Mouse (Mus musculus) heart, embryonic 13.5 days (tissue): ENCODE results near the gene Thg1l. TPM values are rescaled to one million over a fixed set of nuclear protein-coding genes. Genes with fewer than 3 reads are reported as not detected.

Experiments used
- ATAC-seq: fragments of 200-750 bp; cut with Nextera tagmentation; 2 replicates; pipeline ENCODE4 v1.8.0; 2017; ENCODE audit warnings: moderate TSS enrichment; ENCODE audit not compliant: insufficient number of reproducible peaks, low FRiP score, low TSS enrichment; ENCODE audit errors: extremely low read depth
- H3K27ac ChIP-seq: fragments of 300-500 bp; sonication (generic); replicated peaks from 2 replicates; pipeline ENCODE4 v1.5.1; 2015; ENCODE audit warnings: moderate library complexity, mild to moderate bottlenecking, inconsistent platforms
- H3K27me3 ChIP-seq: fragments of 300-500 bp; sonication (generic); replicated peaks from 2 replicates; pipeline ENCODE4 v1.6.1; 2015; ENCODE audit warnings: mild to moderate bottlenecking, inconsistent platforms
- H3K36me3 ChIP-seq: fragments of 300-500 bp; sonication (generic); 2 replicates; pipeline ENCODE4 v1.6.1; 2015; ENCODE audit warnings: mild to moderate bottlenecking, inconsistent platforms
- H3K4me1 ChIP-seq: fragments of 300-500 bp; sonication (generic); 2 replicates; pipeline ENCODE4 v1.6.1; 2015; ENCODE audit warnings: inconsistent platforms
- H3K4me2 ChIP-seq: fragments of 300-500 bp; sonication (generic); 2 replicates; pipeline ENCODE4 v1.6.1; 2015; ENCODE audit warnings: inconsistent platforms, mild to moderate bottlenecking, moderate library complexity
- H3K4me3 ChIP-seq: fragments of 300-500 bp; sonication (generic); 2 replicates; pipeline ENCODE4 v1.5.1; 2015; ENCODE audit warnings: moderate library complexity, mild to moderate bottlenecking, inconsistent platforms
- H3K9ac ChIP-seq: fragments of 300-500 bp; sonication (generic); 2 replicates; pipeline ENCODE4 v1.6.1; 2015; ENCODE audit warnings: inconsistent platforms, mild to moderate bottlenecking, moderate library complexity
- H3K9me3 ChIP-seq: fragments of 300-500 bp; sonication (generic); 2 replicates; pipeline ENCODE4 v1.6.1; 2016; ENCODE audit warnings: inconsistent platforms
- WGBS: fragments of 180-500 bp; shearing (Covaris S2); methylation state at CpG from one replicate; pipeline ENCODE4 v1.1.7; 2015; ENCODE audit warnings: mixed read lengths; 5-methylcytosine and 5-hydroxymethylcytosine counted together
- polyA plus RNA-seq: library from polyadenylated mRNA; unstranded; fragments of >200 nt; fragmentation: Nextera tagmentation; extraction: Ambion mirVana; gene quantifications from 2 replicates; pipeline ENCODE4 v1.2.1, GENCODE M21; 2015

The Thg1l gene
- polyA plus RNA-seq, 1 experiment from 2014 or later = 8.2 TPM

DNA sequence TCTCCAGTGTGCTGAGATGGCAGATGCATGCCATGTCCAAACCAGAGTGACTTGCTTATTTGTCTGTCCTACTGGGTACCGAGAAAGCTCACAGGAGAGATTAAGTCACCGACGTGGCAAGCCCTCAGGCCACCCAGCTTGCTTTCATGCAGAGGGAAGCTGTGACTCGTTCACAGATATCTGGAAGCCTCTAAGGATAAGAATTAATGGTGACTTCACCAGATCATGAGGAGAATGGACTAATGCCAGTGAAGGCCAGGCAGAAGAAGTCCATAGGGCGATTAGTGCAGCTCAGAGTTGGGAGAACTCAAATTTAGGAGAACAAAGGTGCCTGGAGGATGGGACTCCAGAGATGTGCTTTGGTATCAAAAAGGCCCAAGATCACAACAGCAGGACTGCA, 27.8 kb downstream of the Thg1l start:
- H3K9me3 ChIP-seq = no peaks in the 10 kb centered on the region
- ATAC-seq = no peak
- no peak overlapping the region for H3K27ac ChIP-seq
- 41% methylated on average over 5 of the region's 5 CpGs for WGBS
- H3K9ac ChIP-seq = no peak overlapping the region
- peaks cover 5% of the 10 kb centered on the region; the same call in 1 of the 2 replicates for H3K4me1 ChIP-seq
- no peak overlapping the region for H3K4me2 ChIP-seq
- no peak overlapping the region for H3K4me3 ChIP-seq
- 0 out of 2 replicates have a peak, but pooled peaks cover 3% of the 10 kb centered on the region for H3K27me3 ChIP-seq
- peaks cover 41% of the 10 kb centered on the region for H3K36me3 ChIP-seq

GRCm38 (mm10) chr11:45926640-45927082, 28.6 kb downstream of the Thg1l start:
- no peak for ATAC-seq
- 2% methylated on average over 9 of the region's 9 CpGs for WGBS

DNA sequence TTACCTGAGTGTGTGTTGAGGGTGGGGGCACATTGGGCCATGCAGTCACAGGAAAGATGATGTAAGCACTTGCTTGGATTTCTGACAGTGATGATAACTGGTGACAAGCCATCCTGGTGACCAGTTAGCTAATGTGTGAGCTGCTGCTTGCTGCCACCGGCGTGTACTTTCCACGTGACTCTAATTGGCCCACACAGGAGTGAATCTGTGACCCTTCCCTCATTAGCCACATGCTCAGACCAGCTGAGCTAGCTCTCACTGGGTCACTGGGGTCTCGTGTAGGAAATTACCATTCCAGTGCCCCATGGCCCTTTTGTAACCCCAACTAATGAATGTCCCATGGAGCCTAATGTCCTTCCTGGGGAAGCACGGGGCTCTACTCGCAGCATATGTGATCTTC, 29.9 kb downstream of the Thg1l start:
- H3K4me2 ChIP-seq = no peak overlapping the region
- no peak overlapping the region for H3K9ac ChIP-seq
- peaks cover 9% of the 10 kb centered on the region for H3K4me1 ChIP-seq
- H3K36me3 ChIP-seq = peaks cover 23% of the 10 kb centered on the region
- H3K27ac ChIP-seq = no peak overlapping the region
- H3K27me3 ChIP-seq = 0 out of 2 replicates have a peak, but pooled peaks cover 3% of the 10 kb centered on the region
- 71% methylated on average over 6 of the region's 6 CpGs for WGBS
- no peak for ATAC-seq
- H3K4me3 ChIP-seq = no peak overlapping the region
- H3K9me3 ChIP-seq = no peaks in the 10 kb centered on the region

More at GRCm38 (mm10) chr11:45926640-45927082, 28.6 kb downstream of the Thg1l start:
- peaks cover 2% of the 10 kb centered on the region; the same call in 1 of the 2 replicates for H3K4me1 ChIP-seq
- peaks cover 33% of the 10 kb centered on the region for H3K36me3 ChIP-seq
- H3K4me3 ChIP-seq = peak overlapping the region; percentile 54
- H3K9me3 ChIP-seq = no peaks in the 10 kb centered on the region
- H3K9ac ChIP-seq = peak overlapping the region; percentile 78
- peak overlapping the region; percentile 74 for H3K4me2 ChIP-seq
- H3K27ac ChIP-seq = peak overlapping the region; percentile 66; the same call in 1 of the 2 replicates
- 0 out of 2 replicates have a peak, but pooled peaks cover 3% of the 10 kb centered on the region for H3K27me3 ChIP-seq

DNA sequence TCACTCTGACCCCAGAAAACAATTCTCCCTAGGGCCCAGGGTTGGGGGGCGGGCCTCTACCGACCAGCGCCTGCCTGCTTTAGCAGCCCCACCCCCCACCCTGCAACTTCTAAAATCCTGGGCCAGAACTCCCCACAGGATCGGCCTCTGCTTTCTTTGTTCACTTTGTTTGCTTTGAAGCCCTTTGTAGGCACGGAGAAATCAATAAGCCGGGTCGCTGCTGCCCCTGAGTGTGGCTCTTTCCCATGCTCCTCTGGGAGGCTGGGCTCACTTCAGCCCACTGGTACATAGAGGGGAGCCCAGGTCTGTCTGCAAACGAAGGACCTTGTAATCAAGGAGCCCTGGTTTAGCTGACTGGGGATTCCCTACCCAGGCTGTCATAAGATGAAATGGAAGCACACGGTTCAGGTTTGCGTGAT, 33.8 kb downstream of the Thg1l start:
- H3K4me2 ChIP-seq = peak overlapping the region; percentile 52
- 0 out of 2 replicates have a peak, but pooled peaks cover 3% of the 10 kb centered on the region for H3K27me3 ChIP-seq
- no peak overlapping the region for H3K27ac ChIP-seq
- WGBS = 18% methylated on average over 10 of the region's 10 CpGs
- no peak overlapping the region for H3K4me3 ChIP-seq
- no peaks in the 10 kb centered on the region for H3K9me3 ChIP-seq
- peak overlapping the region; percentile 64 for H3K9ac ChIP-seq
- H3K4me1 ChIP-seq = peaks cover 9% of the 10 kb centered on the region
- no peak for ATAC-seq
- no peaks in the 10 kb centered on the region for H3K36me3 ChIP-seq

DNA sequence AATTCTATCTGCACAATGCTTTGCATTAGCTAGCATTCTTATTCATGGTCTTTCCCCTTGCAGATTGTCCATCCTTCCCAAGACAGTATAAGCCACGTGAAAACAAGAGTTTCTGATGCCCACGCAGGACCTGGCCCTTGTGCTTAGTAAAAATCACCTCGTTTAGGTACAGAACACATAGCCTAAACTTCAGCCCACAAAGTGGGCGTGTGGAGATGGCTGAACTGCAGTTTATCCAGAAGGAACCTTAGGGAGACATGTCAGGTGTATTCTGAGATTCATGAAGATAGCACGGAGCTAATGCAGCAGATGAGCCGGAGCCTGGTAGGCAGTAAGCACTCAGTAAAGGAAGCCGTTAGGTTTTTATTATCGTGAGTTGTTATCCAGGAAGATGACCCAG, 34.3 kb downstream of the Thg1l start:
- no peaks in the 10 kb centered on the region for H3K36me3 ChIP-seq
- 60% methylated on average over 8 of the region's 8 CpGs for WGBS
- 0 out of 2 replicates have a peak, but pooled peaks cover 3% of the 10 kb centered on the region for H3K27me3 ChIP-seq
- no peak overlapping the region for H3K27ac ChIP-seq
- H3K9me3 ChIP-seq = no peaks in the 10 kb centered on the region
- H3K4me1 ChIP-seq = peaks cover 7% of the 10 kb centered on the region
- no peak overlapping the region; the same call in 1 of the 2 replicates for H3K9ac ChIP-seq
- peak overlapping the region; percentile 52 for H3K4me2 ChIP-seq
- no peak overlapping the region for H3K4me3 ChIP-seq
- ATAC-seq = no peak

- Histone ChIP-seq H3K9ac (no peak overlapping the region), H3K4me3 (no peak overlapping the region), H3K4me1 (peaks cover 7% of the 10 kb centered on the region), H3K27ac (no peak overlapping the region), H3K9me3 (no peaks in the 10 kb centered on the region), H3K36me3 (no peaks in the 10 kb centered on the region), H3K27me3 (no peaks in the 10 kb centered on the region), H3K4me2 (no peak overlapping the region)
- ATAC-seq = no peak; the same call in 1 of the 2 replicates
- 61% methylated on average over 4 of the region's 4 CpGs for WGBS
These were observed 36.5 kb downstream of the Thg1l start for GRCm38 (mm10) chr11:45918836-45919235.

DNA sequence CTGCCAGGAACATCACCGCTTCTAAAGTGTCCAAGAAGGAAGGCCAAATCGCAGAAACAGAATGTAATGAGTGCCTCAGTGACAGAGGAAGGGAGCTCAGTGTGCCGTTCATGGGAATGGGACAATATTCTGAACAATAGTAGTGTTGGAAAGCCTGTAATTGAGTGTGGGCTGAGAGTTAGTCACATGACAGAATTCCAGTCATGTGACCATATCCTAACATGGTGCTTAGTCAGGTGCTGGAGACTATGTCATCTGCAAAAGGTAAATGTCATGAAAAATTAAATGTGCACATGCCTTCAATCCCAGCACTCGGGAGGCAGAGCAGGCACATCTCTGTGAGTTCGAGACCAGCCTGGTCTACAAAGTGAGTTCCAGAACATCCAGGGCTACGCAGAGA, 37.3 kb downstream of the Thg1l start:
- Histone ChIP-seq H3K36me3 (no peaks in the 10 kb centered on the region), H3K4me1 (peaks cover 7% of the 10 kb centered on the region), H3K27me3 (no peaks in the 10 kb centered on the region), H3K4me3 (no peak overlapping the region), H3K9me3 (no peaks in the 10 kb centered on the region), H3K27ac (no peak overlapping the region), H3K9ac (no peak overlapping the region), H3K4me2 (no peak overlapping the region)
- WGBS = 90% methylated on average over 6 of the region's 6 CpGs
- ATAC-seq = no peak

- no peak overlapping the region for H3K9ac ChIP-seq
- H3K27me3 ChIP-seq = no peaks in the 10 kb centered on the region
- no peak overlapping the region for H3K4me3 ChIP-seq
- H3K4me2 ChIP-seq = no peak overlapping the region
- no peak for ATAC-seq
- H3K27ac ChIP-seq = no peak overlapping the region
- H3K4me1 ChIP-seq = peaks cover 2% of the 10 kb centered on the region; the same call in 1 of the 2 replicates
- no peaks in the 10 kb centered on the region for H3K9me3 ChIP-seq
- 87% methylated on average over 10 of the region's 10 CpGs for WGBS
- peaks cover 14% of the 10 kb centered on the region for H3K36me3 ChIP-seq
These were observed 39.1 kb downstream of the Thg1l start for GRCm38 (mm10) chr11:45916196-45916595.

GRCm38 (mm10) chr11:45910701-45911100, 44.6 kb downstream of the Thg1l start:
- H3K4me2 ChIP-seq = no peak overlapping the region
- no peaks in the 10 kb centered on the region for H3K27me3 ChIP-seq
- no peak overlapping the region for H3K9ac ChIP-seq
- ATAC-seq = no peak
- H3K4me1 ChIP-seq = peaks cover 3% of the 10 kb centered on the region; the same call in 1 of the 2 replicates
- no peaks in the 10 kb centered on the region for H3K9me3 ChIP-seq
- no peak overlapping the region for H3K4me3 ChIP-seq
- H3K27ac ChIP-seq = no peak overlapping the region
- peaks cover 65% of the 10 kb centered on the region for H3K36me3 ChIP-seq
- 96% methylated on average over 5 of the region's 5 CpGs for WGBS

DNA sequence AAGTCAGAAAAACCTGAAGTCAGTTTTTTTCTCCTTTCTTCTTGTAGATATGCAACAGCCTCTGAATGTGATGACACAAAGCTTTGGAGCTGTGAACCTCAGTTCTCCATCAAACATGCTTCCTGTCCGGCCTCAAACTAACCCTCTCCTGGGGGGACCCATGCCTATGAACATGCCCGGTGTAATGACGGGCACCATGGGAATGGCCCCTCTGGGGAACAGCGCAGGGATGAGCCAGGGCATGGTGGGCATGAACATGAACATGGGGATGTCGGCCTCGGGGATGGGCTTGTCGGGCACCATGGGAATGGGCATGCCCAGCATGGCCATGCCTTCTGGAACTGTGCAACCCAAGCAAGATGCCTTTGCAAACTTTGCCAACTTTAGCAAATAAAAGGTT, 46.4 kb downstream of the Thg1l start:
- Histone ChIP-seq H3K36me3 (peaks cover 71% of the 10 kb centered on the region), H3K4me1 (peaks cover 3% of the 10 kb centered on the region; the same call in 1 of the 2 replicates), H3K4me3 (no peak overlapping the region), H3K9me3 (no peaks in the 10 kb centered on the region), H3K27ac (no peak overlapping the region), H3K27me3 (no peaks in the 10 kb centered on the region), H3K4me2 (no peak overlapping the region), H3K9ac (no peak overlapping the region)
- no peak for ATAC-seq
- WGBS = 96% methylated on average over 7 of the region's 7 CpGs

- ATAC-seq = no peak
- WGBS = 88% methylated on average over 7 of the region's 7 CpGs
These were observed 47.2 kb downstream of the Thg1l start for GRCm38 (mm10) chr11:45908070-45908469.

DNA sequence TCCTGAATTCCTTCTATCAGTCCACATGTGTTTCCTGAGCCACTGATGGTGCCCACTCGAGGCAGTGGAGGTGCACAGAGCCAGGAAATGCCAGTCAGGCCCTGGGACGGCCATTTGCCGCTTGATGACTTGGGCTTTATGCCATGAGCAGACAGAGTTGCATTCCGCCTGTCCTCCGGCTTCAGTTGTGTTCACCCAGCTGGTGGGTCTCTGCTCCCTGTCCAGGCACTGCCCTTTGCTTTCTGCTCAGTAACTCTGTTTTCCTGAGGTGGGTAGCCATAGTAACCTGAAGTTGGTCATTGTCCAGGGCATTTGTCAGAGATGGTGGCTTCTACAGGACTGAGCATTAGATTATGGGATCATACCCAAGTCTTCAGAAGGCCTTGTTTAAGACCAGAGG, 48.0 kb downstream of the Thg1l start:
- WGBS = 75% methylated on average over 5 of the region's 5 CpGs
- Histone ChIP-seq H3K27ac (no peak overlapping the region), H3K27me3 (no peaks in the 10 kb centered on the region), H3K9ac (no peak overlapping the region), H3K9me3 (no peaks in the 10 kb centered on the region), H3K4me2 (no peak overlapping the region), H3K4me1 (peaks cover 3% of the 10 kb centered on the region; the same call in 1 of the 2 replicates), H3K4me3 (no peak overlapping the region), H3K36me3 (peaks cover 85% of the 10 kb centered on the region)
- ATAC-seq = no peak

More at GRCm38 (mm10) chr11:45908070-45908469, 47.2 kb downstream of the Thg1l start:
- H3K4me1 ChIP-seq = peaks cover 3% of the 10 kb centered on the region; the same call in 1 of the 2 replicates
- no peak overlapping the region for H3K27ac ChIP-seq
- H3K9me3 ChIP-seq = no peaks in the 10 kb centered on the region
- no peak overlapping the region for H3K4me3 ChIP-seq
- no peak overlapping the region for H3K9ac ChIP-seq
- no peak overlapping the region for H3K4me2 ChIP-seq
- H3K36me3 ChIP-seq = peaks cover 80% of the 10 kb centered on the region
- no peaks in the 10 kb centered on the region for H3K27me3 ChIP-seq
